Mouse (Mus musculus) lung, adult 2 months (tissue): ENCODE data around the gene Gm42715.

Source experiments
- CTCF ChIP-seq: fragments of 200-500 bp; IDR thresholded peaks from 2 replicates; pipeline ENCODE4 v1.5.1; 2011; ENCODE audit warnings: mild to moderate bottlenecking, low read length, control low read depth; ENCODE audit not compliant: insufficient read depth
- POLR2A ChIP-seq: fragments of 200-500 bp; IDR thresholded peaks from 2 replicates; pipeline ENCODE4 v1.6.1; 2011; ENCODE audit warnings: low read depth, mild to moderate bottlenecking, control low read depth, low read length, borderline replicate concordance; ENCODE audit errors: extremely low read depth

DNA sequence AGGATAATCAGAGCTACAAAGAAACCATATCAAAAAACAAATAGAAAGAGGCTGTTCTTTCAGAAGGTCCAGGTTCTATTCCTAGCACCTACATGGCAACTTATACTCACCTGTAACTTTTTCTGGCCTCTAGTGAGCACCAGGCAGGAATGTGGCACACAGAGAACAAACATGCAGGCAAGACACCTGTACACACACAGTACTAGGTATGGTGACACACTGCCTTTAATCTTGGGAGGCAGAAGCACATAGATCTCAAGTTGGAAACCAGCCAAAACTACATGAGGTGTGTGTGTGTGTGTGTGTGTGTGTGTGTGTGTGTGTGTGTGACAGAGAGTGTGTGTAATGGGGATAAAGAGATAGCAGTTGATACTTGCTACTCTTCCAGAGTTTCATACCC is 24.7 kb upstream of the Gm42715 start:
- TF ChIP-seq CTCF (no peak), POLR2A (no peak)
